Mouse (Mus musculus): ENCODE results near the gene Neurog2.

The Neurog2 gene

DNA sequence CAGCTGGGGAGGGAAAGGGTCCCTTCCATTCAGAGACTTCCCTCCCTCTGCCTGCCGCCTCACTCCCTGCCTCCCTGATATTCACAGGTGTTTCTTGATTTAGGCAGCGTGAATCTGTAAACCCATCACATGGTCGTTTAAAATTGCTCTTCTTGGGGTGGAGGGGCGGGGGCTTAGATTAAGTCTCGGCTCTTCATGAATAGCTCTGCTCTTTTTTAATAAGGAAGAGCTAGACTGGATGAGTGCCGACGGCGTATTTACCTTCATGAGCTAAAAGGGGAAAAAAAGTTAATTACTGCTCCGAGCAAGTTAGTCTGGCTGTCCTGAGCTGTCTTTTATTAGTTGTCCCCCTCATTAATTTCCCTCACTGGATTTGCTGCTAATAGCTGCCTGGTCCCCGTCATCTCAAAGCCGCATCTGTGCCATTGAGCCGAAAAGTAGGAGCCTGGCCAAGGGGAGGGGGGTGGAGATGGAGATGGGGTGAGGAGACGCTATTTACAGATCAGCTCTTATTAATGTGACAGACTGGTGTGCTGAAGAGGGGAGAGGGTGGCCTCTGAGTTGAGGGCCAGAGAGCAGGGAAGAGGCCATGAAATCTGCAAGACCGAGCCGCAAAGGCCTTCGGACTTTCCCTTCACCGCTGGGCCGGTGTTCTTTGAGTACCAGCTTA is 13.4 kb downstream of the Neurog2 start:
- no peak for DNase-seq

DNA sequence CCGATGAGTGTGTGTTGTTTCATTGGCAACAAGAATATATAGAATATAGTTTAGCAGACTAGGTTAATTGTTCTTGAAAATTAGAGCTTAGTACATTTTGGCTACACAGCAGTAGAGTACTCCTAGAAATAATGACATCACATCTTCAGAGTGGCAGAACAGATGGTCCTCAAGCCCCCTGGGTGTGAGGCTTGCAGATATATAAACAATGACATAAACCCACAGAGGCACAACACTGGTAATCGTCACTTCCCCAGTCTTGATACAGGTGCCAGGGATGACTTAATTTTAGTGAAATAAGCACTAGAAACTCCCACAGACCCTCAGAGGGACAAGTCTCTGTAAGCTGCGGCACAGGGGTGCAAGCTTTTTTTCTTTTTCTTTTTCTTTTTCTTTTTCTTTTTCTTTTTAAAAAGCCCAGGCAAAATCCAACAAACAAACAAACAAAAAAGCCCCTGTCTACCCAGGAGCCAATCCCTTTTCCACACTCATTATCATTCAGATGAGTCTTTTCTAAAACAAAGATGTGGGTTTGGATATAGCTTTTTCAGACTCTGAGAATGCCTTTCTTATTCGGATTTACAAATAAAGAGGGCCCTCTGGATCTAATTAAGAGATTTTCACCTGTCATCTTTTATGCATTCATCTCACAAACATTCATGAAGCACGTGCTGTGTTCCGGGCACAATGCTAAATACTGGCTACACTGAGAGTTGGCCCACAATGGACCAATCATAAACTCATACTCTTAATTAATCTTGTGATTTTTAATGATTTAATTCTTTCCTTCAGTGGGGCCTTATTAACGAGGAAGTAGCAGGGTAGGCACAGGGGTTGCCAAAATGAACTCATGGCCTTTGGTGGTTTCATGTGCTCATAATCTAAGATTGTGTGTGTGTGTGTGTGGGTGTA is 19.1 kb downstream of the Neurog2 start:
- DNase-seq, result no peak

DNA sequence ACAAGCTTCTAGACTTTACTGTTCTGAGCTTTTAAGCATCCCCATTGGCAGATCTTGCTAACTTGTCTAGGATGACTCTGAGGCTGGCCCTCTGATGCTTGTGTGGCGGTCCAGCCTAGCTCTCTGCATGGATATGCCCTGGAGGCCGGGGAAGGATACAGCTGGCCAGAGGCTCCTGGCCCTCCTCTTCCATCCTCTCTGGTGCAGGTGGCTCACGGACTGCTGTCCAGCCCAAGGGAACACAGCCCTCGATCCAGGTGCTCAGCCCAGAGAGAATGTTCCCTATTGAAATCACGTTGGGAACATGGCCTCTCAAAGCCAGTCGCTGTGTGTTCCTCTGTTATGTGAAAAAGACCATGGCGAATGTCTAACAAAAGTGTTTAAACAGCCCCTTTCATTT is 27.8 kb downstream of the Neurog2 start:
- DNase-seq, result no peak

DNA sequence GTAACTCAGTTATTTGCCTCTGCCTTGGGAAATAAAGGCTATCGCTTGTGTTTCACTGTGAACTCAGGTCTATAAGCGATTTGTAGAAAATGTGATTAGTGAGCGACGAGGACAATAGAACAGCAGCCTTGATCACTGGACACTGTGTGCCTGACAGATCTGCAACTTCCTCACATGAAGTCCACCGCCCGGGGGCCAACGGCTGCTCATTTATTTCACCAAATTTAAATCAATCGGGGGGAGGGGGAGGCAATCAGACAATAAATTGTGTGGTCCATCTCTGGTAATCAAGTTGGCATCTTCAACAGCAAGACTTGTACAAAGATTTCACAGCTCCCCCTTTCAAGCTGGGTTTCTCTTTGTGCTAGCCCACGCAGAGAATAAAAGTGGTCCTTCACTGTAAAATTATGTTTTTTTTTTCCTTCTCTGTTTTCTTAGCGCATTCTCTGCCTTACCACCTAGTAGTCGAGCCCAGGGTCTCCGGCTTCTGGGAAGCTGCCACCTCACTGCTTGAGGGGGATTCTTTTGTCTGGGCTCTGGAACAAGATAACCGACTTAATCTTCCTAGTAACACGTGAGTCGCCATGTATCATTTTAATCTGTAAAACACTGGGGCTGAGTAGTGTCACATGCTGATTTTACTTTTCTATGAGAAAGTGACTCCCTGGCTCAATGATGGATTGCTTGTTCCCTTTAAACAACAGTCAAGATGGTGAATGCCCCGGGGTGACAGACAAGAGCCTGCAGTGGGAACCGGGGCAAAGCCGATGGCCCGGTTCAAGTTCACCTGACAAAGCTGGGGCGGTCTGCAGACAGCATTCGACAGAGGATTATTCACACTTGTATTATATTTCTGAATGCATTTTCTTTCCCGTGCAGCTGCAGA is 29.0 kb downstream of the Neurog2 start:
- no peak for DNase-seq

DNA sequence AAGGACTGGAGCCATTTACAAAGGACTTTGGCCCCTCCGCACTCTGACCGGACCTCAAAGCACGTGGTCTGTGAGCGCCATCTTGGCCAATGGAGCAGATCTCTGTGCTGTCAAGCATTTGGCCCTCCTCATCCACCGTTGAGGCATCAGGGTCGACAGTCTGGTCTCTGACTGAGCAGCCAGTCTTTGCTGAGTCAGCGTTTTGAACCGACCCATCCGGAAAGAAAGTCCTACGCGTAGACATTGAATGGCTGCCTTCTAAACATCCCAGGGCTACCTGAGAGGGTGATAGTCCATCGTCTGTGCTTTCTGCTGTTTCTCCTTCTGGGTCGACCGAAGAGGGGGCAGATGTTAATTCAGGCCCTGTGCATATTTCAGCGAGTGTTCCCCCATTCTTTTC is 46.8 kb downstream of the Neurog2 start:
- DNase-seq, result no peak
